Mouse (Mus musculus) T-helper 2 cell (primary cell): ENCODE measurements at regions not wholly inside any gene's neighbourhood (a gene's known extent, or its start where the extent isn't known, plus 50 kb on each side); places are given as distances from the start of the nearest gene placed in this dataset.
"Not testable (repeated sequence)": the region's sequence is repeated elsewhere in the genome, so short reads cannot be mapped to it uniquely, and the experiment has no call there.

Experiments used
- in situ Hi-C: fragments of 300-600 bp; cut with MboI, MseI; formaldehyde crosslinking; loops from one replicate; pipeline ENCODE4 v1.15.1; 2025; ENCODE audit warnings: high pct_unique_total_duplicates

DNA sequence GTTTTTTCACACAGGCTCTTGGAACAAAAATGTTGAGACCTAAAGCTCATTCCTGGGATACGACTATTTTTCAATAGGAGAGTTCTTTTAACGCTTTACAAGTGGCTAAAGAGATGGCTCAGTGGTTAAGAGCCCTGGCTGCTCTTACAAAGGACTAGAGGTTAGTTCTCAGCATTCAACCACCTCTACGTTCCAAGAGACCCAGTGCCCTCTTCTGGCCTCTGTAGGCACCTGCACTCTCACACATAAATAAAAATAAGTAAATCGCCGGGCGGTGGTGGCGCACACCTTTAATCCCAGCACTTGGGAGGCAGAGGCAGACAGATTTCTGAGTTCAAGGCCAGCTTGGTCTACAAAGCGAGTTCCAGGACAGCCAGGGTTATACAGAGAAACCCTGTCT, 70.5 kb upstream of the Rad23b start:
- in situ Hi-C loops: not testable (repeated sequence)

DNA sequence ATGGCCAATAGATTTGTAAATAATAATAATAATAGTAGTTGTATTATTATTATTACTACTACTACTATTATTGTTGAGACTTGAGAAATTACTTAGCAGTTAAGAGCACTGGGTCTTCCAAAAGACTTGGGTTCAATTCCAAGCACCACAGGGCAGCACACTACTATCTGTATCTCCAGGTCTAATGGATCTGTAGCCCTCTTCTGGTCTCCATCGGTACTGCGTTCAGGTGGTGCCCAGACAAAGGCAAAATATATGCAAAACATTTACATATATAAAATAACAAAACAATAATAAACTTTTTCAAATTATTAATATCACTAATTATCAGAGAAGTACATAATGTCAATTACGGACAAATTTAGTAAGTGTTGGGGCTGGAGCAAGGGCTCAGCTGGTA, 69.1 kb upstream of the Rad23b start:
- in situ Hi-C loops: no loop called here

DNA sequence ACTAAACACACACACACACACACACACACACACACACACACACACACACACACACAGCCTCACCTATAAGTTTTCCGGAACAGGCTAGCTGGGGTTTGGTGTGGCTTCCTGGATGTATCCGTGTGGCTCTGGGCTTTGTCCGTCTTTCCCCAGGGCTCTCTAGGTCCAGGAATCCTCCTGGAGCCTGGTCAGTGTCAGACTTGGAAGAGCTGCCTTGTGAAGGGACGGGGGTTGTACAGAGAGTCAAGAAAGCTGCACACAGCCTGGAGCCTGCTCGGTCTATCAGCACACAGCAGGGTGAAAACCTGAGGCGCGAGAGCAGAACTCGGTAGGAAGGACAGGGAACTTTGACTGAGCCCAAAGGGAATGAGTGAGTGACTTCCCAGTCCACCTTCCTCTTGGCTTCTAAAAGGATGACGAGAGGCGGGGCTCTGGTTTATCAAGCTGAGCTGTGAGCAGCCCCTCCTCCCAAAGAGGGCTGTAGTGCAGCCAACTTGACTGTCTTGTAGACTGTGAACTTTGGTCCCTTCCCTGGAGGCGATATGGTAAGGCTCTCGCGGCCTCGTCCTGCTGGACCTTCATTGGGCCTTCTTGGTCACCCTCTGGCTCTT, 68.3 kb upstream of the Rad23b start:
- in situ Hi-C loops: no loop called here

DNA sequence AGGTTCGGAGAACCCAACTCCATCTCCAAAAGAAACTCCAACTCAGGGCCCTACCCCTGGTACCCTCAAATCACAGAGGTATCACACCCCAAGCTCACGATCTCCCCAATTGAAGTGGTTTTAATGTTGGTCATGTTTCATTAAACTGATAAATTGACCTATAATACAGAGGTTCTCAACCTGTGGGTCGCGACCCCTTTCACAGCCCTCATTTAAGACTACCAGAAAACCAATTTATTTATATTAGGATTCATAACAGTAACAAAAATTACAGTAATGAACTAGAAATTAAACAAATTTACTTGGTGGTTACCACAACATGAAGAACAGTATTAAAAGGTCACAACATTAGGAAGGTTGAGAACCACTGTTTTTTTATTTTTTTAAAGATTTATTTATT, 67.4 kb upstream of the Rad23b start:
- in situ Hi-C loops: no loop called here

DNA sequence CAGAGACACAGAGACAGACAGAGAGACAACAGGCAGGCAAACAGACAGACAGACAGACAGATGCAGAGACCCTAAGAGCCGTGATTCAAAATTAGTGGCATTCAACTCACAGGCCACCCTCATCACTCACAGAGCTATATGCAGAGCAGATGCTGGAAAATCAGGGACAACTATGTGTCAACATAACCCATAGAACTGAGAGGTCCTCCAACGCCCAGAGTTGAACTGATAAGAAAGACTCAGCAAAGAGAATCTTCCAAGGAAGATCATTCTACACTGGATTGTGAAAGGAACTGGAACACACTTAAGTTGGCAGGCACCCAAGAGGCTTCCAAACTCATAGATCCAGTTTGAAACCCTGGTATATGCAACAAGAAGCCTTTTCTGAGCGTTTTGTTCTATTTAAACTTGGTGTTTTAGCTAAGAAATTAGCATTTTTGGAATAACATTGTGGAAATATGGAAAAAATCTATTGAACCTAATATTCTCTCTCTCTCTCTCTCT, 65.1 kb upstream of the Rad23b start:
- in situ Hi-C loops: no loop called here

DNA sequence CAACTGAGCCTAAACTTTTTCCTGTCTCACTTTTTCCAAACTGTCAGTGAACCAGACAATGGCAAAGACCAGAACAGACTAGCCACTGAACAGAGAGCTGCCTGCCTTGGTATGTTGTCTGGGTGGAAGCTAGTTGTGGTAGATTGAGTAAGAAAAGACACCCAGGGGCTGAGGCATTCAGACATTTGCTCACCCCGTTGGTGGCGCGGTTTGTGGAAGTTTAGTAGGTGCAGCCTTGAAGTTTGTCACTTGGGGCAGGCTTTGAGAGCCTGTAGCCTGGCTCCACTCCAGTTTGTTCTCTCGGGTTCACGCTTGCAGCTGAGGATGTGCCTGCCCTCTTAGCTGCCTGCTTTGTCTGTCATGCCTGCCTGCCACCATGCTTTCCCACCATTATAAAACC, 64.2 kb upstream of the Rad23b start:
- in situ Hi-C loops: no loop called here

DNA sequence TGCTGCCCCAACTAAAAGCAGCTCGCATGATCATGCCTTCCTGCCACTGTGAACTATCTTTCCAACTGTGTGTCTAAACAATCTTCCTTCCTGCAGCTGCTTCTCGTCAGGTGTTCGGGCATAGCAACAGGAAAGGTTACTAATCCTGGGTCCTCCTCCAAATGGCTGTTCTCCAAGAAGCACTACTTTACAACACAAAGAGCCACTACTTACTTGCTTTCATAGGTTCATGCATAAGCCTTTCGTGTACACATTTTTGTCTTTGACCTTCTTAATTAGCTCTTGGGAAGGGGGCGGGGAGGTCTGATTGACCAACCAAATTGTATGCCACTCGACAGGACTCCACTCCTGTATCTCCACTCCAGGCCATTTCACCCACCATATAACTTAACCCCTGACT, 61.4 kb upstream of the Rad23b start:
- in situ Hi-C loops: no loop called here

DNA sequence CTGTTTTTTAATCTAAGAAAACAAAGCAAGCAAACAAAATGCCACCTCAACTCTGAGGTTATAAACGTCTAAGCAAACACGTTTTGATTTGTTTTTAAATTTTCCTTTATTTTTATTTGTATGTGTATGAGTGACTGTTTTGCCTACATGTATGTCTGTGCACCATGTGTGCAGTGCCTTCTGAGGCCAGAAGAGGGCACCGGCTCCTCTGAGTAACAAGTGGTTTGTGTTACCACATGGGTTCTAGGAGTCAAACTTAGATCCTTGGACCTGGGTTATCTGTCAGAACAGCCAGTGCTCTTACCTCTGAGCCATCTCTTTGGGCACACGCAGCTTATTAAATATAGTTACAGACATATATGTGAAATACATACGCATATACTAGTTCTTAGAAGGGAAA, 57.6 kb upstream of the Rad23b start:
- in situ Hi-C loops: no loop called here

DNA sequence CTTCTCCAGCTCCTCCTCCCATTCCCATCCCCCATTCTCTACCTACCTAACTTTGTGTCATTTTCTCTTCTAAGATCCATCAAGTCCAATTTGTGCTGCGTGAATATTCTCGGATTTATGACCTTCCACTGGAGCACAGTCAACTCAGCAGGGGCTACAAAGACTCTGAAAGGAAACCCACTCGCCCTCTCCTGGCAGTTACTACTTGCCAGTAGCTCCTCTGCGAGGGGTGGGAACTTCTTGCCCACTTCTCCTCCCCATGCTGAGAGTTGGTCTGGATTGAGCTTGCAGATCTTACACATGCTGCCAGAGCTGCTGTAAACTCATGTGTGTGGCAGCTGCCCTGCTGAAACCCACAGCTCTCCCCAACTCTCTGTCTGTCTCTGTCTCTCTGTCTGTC, 57.1 kb upstream of the Rad23b start:
- in situ Hi-C loops: no loop called here

DNA sequence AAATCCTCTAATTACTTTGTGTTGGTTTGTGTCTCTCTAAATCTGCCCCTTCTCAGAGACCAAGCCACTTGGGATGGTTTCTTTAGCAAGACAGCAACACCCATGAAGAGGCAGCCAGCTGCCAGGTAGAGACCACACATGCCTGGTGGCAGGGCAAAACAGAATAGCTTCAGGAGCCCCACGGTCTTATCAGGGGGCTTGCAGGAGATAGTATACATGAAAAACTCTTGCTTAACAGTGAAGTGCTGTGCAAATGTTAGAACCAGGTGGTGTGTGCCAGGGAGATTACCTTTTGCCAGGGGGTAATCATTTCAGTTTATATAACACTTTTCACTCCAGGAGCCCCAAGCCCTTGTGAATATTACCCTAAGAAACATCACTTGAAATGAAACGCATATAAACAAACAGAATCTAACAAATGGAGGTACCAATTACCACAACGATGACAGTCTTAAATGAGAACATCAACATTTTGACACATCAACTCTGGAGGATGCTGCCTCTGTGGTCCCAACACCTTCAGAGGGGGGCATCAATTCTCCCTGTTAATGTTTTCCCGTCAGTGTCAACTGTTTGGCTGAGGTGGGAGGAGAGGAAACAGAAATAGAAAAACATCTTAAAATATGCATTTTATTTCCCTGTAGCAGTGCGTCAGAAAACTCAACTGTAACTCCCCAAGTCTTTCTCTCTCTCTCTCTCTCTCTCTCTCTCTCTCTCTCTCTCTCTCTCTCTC, 56.3 kb upstream of the Rad23b start:
- in situ Hi-C loops: no loop called here

DNA sequence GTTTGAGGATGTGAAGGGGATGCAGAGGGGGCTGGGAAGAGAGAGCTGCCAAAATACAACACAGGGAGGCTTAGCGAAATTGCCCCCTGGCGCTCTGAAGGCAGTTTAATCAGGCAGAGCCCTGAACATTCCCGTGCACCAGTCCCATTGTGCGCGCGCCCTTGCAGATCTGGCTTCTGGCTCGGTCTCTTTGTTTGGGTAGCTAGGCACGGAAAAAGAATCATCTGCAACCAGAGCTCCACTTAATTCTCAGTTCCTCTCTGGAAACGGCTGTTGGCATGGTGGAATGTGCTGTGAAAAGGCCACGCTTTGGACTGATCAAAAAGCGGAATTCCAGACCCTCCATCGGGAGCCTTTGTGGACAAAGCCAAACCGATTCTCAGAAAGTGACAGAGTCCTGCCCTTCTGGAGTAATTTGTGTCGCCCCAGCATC, 55.6 kb upstream of the Rad23b start:
- in situ Hi-C loops: no loop called here

DNA sequence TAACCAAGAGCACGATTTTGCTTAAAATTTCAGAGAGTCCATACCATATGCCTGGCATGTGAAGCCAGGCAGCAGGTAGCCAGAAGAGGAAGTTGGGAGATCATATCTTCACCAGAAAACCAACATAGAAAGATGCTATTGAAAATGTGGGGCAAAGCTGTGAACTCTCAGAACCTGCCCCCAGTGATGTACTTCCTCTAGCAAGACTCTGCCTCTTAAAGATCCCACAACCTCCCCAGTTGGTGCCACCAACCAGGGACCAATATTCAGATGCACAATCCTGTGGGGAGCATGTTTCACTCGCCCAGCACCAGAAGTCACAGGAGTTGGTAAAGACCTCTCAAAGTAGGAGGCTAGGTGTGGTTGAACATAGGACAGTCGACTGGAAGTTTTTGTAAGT, 52.0 kb upstream of the Rad23b start:
- in situ Hi-C loops: no loop called here
